Mouse (Mus musculus) mouse trophoblast stem cell (cell line): Measurements from ENCODE around the gene Hdac9.
"Not testable (repeated sequence)": the region's sequence is repeated elsewhere in the genome, so short reads cannot be mapped to it uniquely, and the experiment has no call there.

Source experiments
- in situ Hi-C, 2 experiments: fragments of 300-500 bp; cut with MseI, MboI; formaldehyde crosslinking; loops; 2 replicates in 1 of 2; 3 replicates in 1 of 2; pipeline ENCODE4 v1.15.1; 2025

The Hdac9 gene

DNA sequence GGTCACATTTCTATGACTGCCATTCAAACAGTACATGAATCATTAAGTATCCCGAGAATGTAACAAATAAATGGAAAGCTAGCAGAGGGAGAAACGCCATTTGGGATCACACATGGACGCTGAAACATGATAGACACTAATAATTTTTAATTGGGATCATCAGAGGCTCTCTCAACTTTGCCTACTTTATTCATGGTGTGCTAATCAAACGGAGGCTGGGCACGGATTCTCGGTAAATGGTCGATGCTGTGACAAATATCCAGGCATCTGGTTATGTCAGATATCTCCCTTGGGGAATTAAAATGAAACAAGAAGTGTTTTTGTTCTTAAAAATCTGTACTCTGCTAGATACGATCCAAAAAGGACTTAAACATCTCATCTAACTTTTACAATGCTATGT lies 418.6 kb downstream of the Hdac9 start:
- in situ Hi-C loops = no loop called here

DNA sequence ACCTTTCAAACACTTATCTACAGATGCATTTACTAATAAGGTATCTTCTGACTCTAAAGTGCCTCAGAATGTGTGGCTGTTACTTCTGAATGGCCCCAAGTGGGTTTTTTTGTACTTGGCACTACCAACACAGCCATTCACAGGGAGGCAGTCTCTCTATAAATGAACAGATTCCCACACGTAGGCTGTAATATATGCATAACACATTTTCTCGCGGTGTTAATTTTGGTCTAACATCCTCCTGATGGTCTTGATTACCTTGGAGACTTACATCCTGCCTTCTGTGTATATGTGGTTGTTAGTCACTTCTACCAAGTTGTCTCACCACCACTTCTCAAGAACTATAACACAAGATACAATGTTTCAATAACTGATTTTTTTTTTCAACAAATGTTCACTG lies 419.2 kb downstream of the Hdac9 start:
- in situ Hi-C loops = no loop called here

DNA sequence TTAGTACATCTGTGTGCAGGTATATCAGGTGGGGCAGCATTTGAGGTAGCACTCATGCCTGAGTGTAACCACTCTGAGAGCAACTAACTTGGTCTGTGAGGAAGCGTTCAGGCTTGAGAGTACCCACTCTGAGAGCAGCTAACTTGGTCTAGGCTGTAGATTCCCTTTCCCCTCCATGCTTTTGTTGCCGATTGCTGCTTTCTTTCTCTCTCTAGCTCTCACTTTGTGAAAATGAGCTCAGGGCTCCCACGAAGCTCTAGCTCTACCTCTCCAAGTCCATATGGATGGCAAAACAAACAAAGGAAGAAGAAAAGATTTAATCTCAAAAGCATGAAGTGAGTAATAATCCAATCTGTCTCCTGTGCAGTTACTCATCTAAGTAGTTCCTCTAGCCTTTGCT lies 421.0 kb downstream of the Hdac9 start:
- in situ Hi-C loops = no loop called here

DNA sequence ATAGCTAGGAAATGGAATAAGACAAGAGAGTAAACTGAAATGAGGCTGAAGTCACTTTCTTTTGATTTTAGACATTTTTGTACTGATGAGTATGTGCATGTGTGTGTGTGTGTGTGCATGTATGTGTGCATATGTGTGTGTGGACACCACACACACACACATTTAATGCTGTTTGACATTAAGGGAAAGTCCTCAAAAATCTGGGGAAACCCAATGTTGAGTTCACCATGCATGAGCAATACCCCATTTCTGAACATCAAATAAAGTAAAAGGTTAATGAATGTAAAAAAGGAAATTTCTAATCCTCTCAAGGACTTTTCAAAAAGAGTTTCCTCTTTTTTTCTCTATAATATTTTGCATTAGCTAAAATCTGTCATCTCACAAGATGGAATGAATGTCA lies 427.3 kb downstream of the Hdac9 start:
- in situ Hi-C loops = no loop called here

DNA sequence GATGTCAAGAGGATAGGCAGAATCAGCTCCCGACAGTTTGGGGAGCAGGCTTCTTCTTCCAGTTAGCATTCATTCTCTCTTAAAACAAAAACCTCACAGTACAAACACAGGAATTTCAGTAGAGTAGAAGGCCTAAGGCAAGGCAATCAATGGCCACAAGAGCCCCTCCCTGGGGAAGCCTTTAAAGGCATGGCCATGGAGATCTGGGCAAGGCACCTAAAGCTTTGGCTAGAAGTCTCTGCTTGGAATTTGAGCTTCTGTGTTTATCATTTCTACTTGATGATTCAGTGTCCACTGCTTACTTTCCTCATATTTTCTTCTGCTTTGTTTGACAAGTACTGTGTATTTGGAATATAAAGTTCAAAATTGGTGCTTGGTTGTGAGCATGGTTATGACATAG lies 429.2 kb downstream of the Hdac9 start:
- in situ Hi-C loops = no loop called here

DNA sequence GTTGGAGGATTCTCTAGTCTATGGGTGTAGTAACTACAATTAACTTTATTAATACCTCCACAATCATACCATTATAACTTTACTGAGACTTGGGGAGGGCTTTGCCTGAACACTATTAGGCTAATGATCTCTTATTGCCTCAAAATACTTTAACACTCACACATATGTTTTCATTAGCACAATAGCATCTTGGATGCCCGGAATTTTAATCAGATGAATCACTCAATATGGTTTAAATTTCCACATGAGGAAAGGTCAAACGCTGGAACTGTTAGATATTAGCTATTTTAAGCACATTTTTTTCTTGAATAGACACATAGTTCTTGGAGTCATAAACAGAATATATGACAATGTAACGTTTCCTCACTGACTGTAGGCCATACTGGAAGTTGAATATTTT lies 429.9 kb downstream of the Hdac9 start:
- in situ Hi-C loops = no loop called here

DNA sequence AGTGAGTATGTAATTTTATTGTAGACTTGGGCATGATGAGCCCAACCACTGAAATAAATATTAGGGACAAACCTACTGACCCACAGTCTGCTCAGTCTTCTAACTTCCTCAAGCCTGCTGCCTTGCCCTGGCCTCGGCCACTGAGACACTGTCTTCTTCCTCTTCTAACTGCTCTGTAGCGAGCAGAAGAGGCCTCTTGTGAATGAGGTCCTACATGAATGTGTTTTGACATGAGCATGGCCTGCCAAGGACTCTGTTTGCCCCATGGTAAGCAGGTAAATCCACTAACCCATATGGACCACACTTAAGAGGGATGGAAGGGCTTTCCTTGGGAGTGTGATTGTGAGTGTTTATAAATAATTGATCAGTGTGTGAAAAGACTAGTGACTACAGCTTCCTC lies 430.9 kb downstream of the Hdac9 start:
- in situ Hi-C loops = no loop called here

DNA sequence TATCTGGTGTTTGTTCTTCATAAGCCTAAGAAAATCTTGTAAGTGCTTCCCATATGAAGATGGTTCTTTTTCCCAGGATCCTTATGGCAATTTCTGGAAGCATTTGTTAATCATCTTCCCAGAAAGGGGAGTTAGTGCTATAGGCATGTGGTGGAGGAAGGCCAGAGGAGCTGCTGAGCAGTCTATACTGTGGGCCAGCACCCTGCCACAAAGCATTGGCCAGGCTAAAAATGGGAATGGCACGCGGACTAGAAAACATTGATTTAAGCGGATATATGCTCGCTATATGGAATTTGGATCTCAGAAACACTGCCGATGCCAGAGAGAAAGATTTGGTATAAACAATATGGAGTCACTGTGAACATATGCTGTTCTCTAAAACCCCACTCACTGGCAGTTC lies 435.2 kb downstream of the Hdac9 start:
- in situ Hi-C loops = no loop called here

DNA sequence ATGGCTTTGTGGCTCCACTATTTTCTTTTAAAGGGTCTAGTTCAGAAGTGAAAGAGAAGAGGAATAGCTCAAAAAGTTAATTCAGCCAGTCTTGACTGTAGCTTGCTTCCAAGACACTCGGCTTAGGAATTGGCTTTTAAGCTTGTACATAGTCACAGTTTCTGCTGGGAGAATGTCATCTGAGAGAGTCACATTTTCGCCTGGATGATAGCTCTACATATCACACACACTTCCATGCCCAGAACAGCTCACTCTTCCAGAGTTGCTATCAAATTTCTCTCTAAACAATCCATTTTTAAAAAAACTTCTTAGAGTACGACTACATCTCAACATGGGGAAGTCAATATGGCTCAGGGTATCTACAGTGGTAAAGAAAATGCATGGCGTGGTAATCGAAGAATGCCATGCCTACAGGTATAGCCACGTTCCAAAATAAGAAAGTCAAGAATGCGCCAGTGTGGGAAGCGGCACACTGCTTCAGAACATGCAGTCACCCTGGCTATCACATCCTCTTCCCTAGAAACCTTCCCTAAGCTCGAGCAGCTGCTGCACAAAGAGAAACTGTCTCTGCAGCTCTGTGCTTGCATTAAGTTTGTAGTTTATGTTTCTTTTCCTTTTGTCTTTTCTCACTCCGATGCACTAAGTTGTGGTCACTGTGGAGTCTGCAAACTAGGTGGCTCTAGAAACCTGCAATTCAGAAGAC lies 443.8 kb downstream of the Hdac9 start:
- in situ Hi-C loops = no loop called here

DNA sequence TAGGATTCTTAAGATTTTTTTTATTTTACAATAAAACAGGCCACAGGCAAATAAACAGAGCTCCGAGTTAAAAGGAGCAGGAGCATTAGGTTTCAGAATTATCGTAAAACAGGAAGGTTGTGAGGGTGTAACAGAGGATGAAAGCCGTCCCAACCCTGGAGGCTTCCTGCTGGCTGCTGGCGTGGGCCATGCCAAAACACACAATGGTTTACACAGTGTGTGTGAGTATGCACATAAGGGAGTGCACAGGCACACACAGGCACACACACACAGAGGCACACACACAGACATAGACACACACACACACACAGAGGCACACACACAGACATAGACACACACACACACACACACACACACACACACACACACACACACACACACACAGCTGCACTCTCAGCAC lies 444.4 kb downstream of the Hdac9 start:
- in situ Hi-C loops = no loop called here

DNA sequence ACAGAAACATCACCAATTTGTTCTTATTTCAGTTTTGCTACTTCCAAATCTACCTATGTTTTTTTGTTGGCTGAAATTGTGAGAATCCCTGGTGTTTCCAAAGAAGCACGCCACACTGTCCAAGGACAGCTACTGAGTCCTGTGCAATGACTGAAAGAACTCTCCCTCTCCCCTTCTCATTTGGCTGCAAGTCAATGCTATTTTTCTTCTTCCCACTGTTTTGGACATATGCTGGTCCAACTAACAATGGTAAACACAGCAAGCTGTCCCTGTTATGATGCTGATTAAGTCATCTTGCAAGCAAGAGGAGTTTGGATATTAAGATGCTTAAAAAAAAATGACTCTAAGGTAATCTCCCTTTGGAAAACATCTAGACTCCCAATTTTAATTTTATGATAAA lies 455.2 kb downstream of the Hdac9 start:
- in situ Hi-C loops = no loop called here

DNA sequence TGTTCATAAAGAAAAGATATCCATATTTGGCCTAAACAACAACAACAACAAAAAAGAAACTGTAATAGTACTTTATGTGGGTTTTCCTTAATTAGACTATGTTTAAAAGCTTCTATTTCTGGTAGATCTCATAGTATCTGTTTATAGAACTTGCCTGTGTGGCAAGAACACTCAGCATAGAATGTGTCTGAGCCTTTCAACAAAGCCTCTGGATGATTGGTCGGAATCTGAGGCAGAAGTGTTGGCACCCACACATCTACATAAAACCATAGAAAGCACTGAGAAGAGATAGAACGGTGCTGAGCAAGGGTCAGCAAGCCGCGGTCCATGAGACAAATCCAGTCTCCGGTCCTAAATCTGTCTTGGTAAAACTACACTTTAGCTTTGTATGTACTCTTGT lies 464.3 kb downstream of the Hdac9 start:
- in situ Hi-C loops = no loop called here

DNA sequence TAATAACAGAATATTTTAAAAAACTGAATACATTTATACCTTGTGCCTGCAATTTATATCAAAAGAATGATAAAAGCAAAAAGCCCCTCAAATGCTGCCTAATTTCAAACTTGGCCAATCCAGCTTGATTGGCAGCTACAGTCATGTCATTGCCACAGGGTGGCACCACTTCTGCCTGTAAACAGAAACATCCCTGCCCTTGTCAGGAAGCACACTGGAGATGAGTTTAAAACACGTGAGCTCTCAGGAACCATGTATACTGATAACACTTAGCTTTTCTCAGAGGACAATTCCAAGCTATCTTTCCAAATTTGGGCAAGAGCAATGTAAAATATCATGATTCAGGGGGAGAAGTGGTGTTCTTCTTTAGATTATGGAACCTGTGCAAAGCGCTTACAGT lies 465.7 kb downstream of the Hdac9 start:
- in situ Hi-C loops = no loop called here

DNA sequence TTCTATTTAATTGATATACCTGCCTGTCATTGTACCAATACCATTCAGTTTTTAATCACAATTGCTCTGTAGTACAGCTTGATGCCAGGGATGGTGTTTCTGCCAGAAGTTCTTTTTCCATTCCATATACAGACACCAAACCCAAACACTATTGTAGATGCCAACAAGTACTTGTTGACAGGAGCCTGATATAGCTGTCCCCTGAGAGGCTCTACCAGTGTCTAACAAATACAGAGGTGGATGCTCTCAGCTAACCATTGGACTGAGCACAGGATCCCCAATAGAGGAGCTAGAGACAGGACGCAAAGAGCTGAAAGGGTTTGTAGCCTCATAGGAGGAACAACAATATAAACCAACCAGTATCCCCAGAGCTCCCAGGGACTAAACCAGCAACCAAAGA lies 472.2 kb downstream of the Hdac9 start:
- in situ Hi-C loops = not testable (repeated sequence)

DNA sequence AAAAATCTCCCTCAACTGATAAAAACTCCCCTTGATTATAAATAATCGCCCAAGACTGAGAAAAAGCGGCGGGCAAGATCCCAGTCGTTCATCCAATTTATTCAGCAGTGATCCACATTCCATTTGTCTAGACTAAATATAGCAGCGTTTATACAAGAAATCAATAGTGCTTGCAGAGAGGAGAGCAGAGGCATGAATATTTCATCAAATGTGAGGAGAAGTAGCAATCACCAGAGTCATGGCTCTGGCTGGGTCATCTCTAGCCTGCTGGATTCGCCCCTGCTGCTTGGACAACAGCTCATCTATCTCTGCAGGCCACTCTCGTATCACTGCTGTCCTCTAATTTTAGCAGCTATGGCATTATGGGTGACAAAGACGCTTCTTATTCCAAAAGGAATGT lies 476.0 kb downstream of the Hdac9 start:
- in situ Hi-C loops = no loop called here

DNA sequence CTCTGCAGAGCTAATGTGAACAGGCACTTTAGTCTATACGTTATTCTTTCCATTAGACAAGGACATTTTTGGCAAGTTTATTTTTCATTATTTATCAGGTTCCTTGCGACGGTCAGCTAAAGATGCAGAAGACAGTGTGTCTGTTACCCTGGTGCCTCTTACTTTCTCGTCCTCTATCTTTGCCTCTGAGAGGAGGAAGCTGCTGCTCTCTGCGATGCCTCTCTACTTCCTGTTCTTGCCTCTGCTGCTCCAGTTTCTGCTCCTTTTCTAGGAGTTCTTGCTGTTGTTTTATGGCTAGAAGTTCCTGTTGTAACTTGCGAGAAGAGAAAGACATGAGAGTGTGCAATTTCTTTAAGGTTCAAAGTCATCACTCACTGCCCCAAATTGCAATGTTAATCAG lies 484.0 kb downstream of the Hdac9 start:
- in situ Hi-C loops = no loop called here

DNA sequence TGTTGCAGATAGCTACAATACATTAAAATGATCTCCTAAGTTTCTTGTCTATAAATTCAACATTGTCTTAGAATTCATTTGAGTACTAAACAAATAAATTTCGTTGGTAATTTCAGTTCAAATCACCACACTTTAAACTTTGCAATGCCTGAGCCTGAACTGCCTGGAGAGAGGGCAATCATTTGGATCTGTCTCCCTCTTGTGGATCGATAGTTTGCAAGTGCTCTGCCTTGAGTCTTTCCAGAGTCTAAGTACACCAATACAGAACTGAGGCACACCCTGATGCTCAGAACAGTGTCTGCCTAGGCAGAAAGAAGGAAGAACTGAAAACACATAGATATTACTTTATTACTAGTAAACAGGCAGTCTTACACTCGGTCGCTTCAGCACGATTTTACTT lies 484.4 kb downstream of the Hdac9 start:
- in situ Hi-C loops = no loop called here

DNA sequence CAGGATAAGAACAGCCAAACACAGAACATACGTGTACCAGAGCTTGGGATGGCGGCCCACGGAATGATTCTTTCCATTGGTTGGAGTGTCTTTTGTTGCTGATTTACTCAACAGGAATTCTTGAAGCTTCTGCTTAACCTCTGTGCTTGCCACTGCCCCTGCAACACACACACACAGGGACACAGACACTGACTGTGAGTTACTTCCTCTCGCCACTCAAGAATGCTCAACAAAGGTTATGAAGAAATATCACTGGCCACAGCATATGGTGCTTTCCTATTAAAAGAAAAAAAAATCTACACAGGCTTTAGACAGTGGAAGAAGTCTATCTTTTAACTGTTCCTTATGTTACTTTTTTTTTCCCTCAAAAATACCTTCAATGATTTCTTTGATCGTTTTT lies 485.1 kb downstream of the Hdac9 start:
- in situ Hi-C loops = no loop called here

DNA sequence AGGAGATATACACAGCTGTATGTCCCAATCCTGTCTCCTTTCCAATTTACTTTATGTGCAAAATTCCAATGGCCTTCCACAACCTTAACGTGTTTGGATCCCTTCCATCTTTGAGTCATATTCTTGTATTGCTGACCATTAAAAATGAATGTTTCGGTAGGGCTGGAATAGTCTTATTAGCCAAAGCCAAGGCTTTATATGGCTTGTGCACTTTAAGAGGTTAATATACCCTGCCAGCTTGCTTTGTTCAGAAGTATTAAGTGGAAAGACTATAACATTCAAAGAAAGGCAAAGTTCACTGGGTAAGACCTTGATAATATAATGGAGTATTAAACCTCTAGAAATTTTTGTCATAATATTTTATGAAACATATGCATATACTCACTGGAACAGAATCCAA lies 491.4 kb downstream of the Hdac9 start:
- in situ Hi-C loops = no loop called here

DNA sequence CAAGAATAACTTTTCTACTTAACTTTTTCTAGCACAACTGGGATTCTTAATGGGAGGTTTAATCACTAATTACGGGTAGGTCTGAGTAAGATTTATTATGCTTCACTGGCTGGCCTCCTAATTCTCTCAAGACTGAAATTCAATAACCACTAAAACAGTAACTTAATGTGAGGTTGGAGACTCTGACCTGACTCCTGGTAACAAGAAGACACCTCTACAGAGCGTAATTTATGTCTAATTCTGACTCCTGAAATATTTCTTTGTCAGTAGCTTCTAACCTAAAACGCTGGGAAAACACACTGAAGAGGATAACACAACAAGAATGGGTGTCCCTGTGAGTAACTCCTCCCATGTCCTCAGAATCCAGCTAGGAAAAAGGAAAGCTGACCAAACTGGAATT lies 508.8 kb downstream of the Hdac9 start:
- in situ Hi-C loops = no loop called here

DNA sequence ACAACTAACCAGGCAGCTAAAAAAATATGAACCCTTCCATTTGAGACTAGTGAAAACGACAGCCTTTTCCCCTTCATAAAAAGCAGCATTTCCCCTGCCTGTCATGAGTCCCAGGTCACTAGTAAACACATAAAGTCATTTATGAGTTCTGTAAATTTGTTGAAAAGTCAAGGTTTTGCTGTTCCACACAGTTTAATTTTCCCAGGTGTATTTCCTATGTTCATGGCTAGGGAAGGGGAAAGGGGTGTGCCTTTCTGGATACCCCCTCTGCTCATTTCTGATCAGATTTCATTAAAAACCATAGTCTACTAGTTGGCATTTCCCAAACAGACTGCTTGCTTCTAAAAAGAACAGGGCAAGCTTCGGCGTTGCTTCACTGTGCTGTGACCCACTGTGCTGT lies 509.8 kb downstream of the Hdac9 start:
- in situ Hi-C loops = no loop called here

DNA sequence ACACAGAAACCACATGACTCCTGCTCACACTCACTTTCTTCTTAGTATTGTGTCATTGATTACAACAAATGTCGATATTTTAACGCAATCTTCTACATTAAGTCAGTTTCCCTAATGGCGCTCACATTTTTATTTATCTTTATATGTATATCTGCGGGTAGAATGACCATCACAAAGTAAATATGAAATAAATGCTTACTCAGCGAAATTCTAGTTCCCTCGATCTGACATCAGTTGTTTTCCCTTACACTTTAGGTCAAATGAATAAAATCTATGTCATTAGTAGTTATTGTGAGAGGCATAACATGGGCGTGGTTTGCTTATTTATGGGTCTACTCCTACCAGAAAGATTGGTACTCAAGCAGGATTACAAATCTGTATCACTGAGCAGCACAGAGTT lies 514.8 kb downstream of the Hdac9 start:
- in situ Hi-C loops = no loop called here

DNA sequence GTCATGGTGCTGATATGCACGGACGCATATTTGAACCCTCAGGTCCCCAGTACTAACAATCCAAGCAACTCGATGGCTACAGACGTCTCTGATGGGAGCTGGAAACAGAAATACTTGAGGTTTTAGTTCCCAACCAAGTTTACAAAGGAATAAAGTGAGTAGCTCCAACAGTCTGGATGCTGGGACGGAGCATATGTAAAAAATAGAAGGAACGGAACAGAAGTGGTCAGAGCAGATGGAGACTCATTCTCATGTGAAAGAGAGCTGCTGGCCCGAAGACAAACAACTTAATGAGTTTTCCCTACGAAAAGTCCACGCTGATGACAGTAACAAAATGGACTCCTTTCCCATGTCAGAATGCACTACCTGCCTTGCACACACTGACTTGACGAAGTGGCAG lies 518.3 kb downstream of the Hdac9 start:
- in situ Hi-C loops = no loop called here

DNA sequence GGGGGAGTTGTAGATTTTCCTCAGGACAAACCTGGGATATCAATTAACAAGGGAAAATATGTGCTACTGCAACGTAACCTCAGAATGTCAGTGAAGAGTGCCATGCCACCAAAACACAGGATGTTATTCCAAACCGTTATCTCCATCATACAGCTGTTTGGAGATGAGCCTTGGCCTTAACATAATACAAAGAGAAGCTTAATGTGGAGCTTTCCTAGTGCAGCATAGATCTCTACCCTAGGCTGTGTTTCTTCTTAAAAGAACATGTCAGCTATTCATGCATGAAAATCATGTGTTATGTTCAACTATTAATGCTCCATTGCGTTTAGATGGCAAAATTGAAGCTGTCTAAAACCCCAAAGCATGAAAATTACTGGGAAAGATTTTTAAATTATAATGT lies 522.6 kb downstream of the Hdac9 start:
- in situ Hi-C loops = no loop called here
